Mouse (Mus musculus): Measurements from ENCODE around the gene Rab8b. TPM values are rescaled to one million over a fixed set of nuclear protein-coding genes. Genes with fewer than 3 reads are reported as not detected.

The Rab8b gene
- total and polyA plus RNA-seq, 2 experiments from 2014 or later: 25.9 to 27.1 TPM

DNA sequence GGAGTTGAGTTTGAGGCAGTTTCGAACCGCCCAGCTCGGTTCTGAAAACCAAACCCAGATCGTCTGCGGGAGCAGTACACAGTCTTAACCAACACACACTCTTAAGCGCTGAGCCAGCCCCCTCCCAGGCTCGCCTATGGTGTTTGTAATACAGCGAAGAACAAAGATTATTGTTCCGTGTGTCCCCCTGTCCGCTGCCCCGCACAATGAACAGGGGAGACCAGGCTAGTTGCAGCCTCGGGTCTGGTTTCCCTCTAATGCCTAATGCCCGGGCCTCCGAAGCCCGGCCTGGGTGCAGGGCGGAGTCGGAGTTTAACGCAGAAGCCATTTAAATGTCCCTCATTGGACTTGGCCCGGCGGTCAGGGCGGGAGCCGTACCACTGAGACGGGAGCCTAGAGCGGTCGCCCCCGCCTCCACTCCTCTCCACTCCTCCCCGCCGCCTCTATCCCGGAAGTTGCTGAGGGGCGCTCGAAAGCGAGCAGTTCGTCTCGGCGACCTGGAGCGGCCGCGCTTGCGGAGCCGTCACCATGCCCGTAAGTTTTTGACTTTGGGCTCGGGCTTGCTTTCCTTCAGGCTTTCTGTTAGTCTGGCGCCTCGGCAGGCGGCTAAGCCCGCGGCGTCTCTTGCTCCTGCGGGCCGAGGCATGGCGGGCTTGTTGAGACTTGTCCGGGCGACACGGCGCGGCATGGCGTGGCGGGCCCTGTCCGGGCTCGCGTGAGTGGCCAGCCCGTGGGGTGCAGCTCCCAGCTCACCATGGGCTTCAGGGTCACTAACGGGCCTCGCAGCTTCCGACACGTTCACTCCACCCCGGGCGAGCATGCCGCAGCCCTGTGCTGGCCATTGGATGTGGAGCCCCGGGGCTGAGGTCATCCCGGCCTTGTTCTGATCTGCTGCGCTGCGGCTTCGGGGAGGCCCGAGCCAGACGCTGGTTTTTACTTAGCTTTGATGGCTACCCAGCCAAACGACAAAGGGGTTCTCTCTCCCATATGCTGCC, 26.5 kb upstream of the Rab8b start, which contains the start of gene Rps27l:
TSS of gene Rps27l (plus strand) at position 440 of the 995 bp plus-strand sequence.
- H3K27me3 ChIP-seq (ENCODE audit: insufficient read depth, low read length): no peaks in the 10 kb centered on the region
- ATAC-seq (peak; percentile 99), DNase-seq (ENCODE audit: low spot score) (peak; percentile 96)
- peak within 1 kb of the TSS; percentile 84 for H3K9ac ChIP-seq (replicated peaks; ENCODE audit: low read length)
- no peaks in the 10 kb centered on the region for H3K4me1 ChIP-seq (ENCODE audit: insufficient read depth, low read length)
- H3K9me3 ChIP-seq (ENCODE audit: low read length): no peaks in the 10 kb centered on the region
- no peaks in the 10 kb centered on the region; the same call in 1 of the 2 replicates for H3K36me3 ChIP-seq (ENCODE audit: insufficient read depth, low read length)
- WGBS: under 1% methylated on average over 77 of the region's 77 CpGs
- peak within 1 kb of the TSS; percentile 86 for H3K4me2 ChIP-seq (ENCODE audit: low read depth, low read length)
- peak within 1 kb of the TSS; percentile 87 for H3K4me3 ChIP-seq (ENCODE audit: low read length)
- no peak; the same call in 1 of the 2 replicates for TF ChIP-seq CTCF (IDR thresholded peaks at IDR 0.05; ENCODE audit: low read depth)
- H3K27ac ChIP-seq: peak within 1 kb of the TSS; percentile 90

DNA sequence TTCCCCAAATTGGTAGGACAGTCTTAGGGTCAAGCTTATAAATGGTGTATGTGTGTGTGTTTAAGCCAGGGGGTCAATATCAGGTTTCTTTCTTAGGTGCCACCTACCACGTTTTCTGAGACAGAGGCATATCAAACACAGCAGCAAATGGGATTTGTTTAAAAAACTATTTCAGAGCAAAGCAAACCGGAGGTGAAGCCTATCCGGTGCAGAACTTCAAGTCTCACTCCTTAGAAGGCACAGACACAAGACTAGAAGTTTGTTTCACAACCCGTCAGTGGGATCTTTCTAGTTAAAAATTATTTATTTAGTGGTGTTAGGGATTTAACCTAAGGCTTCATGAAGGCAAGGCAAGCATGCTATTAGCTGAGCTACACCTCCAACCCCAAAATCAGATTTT, 25.7 kb upstream of the Rab8b start:
- Histone ChIP-seq H3K9me3 (ENCODE audit: low read length) (no peaks in the 10 kb centered on the region), H3K4me2 (ENCODE audit: low read depth, low read length) (peak overlapping the region; percentile 86), H3K4me1 (ENCODE audit: insufficient read depth, low read length) (no peaks in the 10 kb centered on the region), H3K9ac (replicated peaks; ENCODE audit: low read length) (peak overlapping the region; percentile 84), H3K36me3 (ENCODE audit: insufficient read depth, low read length) (no peaks in the 10 kb centered on the region; the same call in 1 of the 2 replicates), H3K27ac (peak overlapping the region; percentile 90), H3K4me3 (ENCODE audit: low read length) (peak overlapping the region; percentile 87), H3K27me3 (ENCODE audit: insufficient read depth, low read length) (no peaks in the 10 kb centered on the region)
- no peak for TF ChIP-seq CTCF (IDR thresholded peaks at IDR 0.05; ENCODE audit: low read depth)
- WGBS: 19% methylated on average over 4 of the region's 4 CpGs
- ATAC-seq (no peak), DNase-seq (ENCODE audit: low spot score) (no peak)

DNA sequence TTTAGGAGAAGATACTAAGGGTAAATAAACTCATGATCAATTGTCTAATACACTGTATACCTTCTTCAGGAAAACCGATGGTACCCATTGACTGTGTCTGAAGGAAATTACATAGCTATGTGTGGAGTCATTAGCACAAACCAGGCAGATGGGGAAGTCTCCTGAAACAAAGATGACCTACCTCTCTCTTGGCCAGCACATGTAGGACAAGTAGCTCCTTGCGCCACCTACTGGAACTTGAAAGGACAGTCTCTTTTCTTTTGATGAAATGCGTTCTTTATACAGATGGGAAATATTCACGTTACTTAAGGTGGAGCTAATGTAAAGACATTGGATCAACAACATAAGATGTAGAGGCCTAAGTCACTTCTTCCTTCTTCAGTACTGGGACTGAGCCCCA, 19.3 kb upstream of the Rab8b start:
- Histone ChIP-seq H3K36me3 (ENCODE audit: insufficient read depth, low read length) (no peaks in the 10 kb centered on the region), H3K27ac (no peak overlapping the region), H3K4me2 (ENCODE audit: low read depth, low read length) (no peak overlapping the region), H3K9me3 (ENCODE audit: low read length) (no peaks in the 10 kb centered on the region), H3K4me3 (ENCODE audit: low read length) (no peak overlapping the region), H3K27me3 (ENCODE audit: insufficient read depth, low read length) (no peaks in the 10 kb centered on the region), H3K4me1 (ENCODE audit: insufficient read depth, low read length) (peaks cover 7% of the 10 kb centered on the region; the same call in 1 of the 2 replicates), H3K9ac (replicated peaks; ENCODE audit: low read length) (no peak overlapping the region)
- peak; percentile 87 for TF ChIP-seq CTCF (IDR thresholded peaks at IDR 0.05; ENCODE audit: low read depth)
- DNase-seq (ENCODE audit: low spot score): peak; percentile 89
- ATAC-seq: peak; percentile 68; the same call in 1 of the 2 replicates
- 6% methylated on average over 4 of the region's 4 CpGs for WGBS

DNA sequence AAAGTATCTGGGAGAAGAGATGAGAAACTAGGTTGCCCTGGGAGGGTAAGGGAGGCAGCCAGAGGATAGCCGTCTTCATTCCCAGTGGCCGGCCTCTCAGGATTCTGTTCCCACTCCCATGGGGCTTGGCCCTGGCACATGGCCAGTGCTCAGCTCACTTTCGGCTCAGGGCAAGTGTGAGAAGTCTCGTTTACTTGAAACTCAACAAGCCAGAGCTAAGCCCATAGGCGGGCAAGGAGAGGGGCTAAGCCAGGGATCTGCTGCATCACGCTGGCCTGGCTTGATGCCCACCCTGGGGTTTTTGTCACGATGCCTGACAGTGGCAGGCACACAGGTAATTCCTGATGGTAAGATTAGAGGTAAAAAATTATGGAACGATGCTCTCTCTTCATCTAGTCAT, 18.0 kb upstream of the Rab8b start:
- no peak for TF ChIP-seq CTCF (IDR thresholded peaks at IDR 0.05; ENCODE audit: low read depth)
- ATAC-seq (no peak), DNase-seq (ENCODE audit: low spot score) (peak; percentile 61)
- Histone ChIP-seq H3K27ac (0 out of 2 replicates have a peak overlapping the region, but pooled peaks have one; percentile 16), H3K27me3 (ENCODE audit: insufficient read depth, low read length) (no peaks in the 10 kb centered on the region), H3K9ac (replicated peaks; ENCODE audit: low read length) (no peak overlapping the region), H3K4me1 (ENCODE audit: insufficient read depth, low read length) (peaks cover 7% of the 10 kb centered on the region; the same call in 1 of the 2 replicates), H3K9me3 (ENCODE audit: low read length) (no peaks in the 10 kb centered on the region), H3K36me3 (ENCODE audit: insufficient read depth, low read length) (no peaks in the 10 kb centered on the region), H3K4me3 (ENCODE audit: low read length) (no peak overlapping the region), H3K4me2 (ENCODE audit: low read depth, low read length) (no peak overlapping the region)
- 43% methylated on average over 8 of the region's 8 CpGs for WGBS

DNA sequence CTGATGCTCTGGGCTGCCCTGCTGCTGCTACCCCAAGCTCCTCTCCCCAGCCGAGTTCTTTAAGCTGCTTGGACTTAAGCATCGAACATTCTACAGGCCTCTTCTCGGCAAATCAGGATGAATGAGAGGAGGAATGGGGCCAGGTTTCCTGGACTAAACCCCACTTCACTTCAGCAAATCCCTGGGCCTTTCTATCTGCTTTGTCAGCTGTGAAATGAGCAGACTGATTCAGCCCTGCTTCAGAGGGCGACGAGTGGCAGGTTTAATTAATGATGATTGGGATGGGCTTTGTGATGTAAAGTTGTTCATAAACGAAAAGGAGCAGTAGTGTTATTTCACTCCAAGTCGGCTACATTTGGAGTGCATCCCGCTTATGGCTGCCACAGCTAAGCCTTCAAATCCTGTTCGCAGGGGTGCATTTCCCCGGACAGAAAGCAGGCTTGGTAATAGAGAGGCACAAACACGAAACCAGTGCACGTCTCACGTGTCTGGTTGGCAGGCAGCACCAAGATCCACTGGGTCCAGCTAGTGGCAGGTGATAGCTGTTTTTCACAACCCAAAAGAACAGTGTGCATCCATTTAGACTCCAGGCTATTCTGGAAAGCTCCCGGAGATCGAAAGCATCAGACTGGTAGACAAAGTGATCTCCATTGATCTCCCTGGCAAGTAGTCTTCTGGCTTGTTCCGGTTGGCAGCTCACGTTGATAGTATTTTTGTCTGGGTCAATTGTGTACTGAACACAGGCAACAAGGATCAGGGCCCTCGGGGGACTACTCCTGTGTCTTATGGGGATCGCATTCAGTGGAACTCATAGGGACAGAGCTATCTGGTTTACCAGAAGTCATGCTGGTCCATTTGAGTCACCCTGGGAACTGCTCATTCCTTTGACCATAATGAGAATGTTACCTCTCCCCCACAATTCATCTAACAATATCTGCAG, 14.7 kb upstream of the Rab8b start:
- H3K27me3 ChIP-seq (ENCODE audit: insufficient read depth, low read length): no peaks in the 10 kb centered on the region
- H3K9ac ChIP-seq (replicated peaks; ENCODE audit: low read length): no peak overlapping the region
- WGBS: 21% methylated on average over 19 of the region's 19 CpGs
- H3K4me3 ChIP-seq (ENCODE audit: low read length): no peak overlapping the region
- ATAC-seq (peak; percentile 61), DNase-seq (ENCODE audit: low spot score) (peak; percentile 69)
- TF ChIP-seq CTCF (IDR thresholded peaks at IDR 0.05; ENCODE audit: low read depth): no peak
- no peaks in the 10 kb centered on the region for H3K9me3 ChIP-seq (ENCODE audit: low read length)
- H3K4me1 ChIP-seq (ENCODE audit: insufficient read depth, low read length): peaks cover 7% of the 10 kb centered on the region; the same call in 1 of the 2 replicates
- H3K4me2 ChIP-seq (ENCODE audit: low read depth, low read length): peak overlapping the region; percentile 24
- peak overlapping the region; percentile 62 for H3K27ac ChIP-seq
- H3K36me3 ChIP-seq (ENCODE audit: insufficient read depth, low read length): no peaks in the 10 kb centered on the region

DNA sequence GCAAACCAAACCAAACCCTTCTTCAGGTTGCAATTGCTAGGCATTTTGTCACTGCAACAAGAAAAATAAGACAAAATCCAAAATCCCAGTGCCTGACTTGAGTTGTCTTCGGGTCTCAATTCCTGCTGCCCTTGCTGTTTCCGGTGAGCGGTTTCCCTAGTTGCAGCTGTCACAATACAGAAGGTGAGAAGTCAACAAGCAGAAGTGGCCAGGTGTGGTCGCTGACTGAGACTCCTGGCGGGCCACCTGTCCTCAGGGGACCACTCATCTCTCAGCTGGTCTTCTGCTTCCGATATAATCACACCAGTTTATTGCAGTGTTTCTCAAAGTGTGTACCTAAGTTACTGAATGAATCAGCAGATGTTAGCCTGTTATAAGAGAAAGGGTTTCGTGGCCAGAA, 10.9 kb upstream of the Rab8b start:
- no peak for TF ChIP-seq CTCF (IDR thresholded peaks at IDR 0.05; ENCODE audit: low read depth)
- Histone ChIP-seq H3K9me3 (ENCODE audit: low read length) (no peaks in the 10 kb centered on the region), H3K4me2 (ENCODE audit: low read depth, low read length) (no peak overlapping the region), H3K27me3 (ENCODE audit: insufficient read depth, low read length) (no peaks in the 10 kb centered on the region), H3K27ac (no peak overlapping the region), H3K4me1 (ENCODE audit: insufficient read depth, low read length) (no peaks in the 10 kb centered on the region), H3K4me3 (ENCODE audit: low read length) (no peak overlapping the region), H3K36me3 (ENCODE audit: insufficient read depth, low read length) (no peaks in the 10 kb centered on the region), H3K9ac (replicated peaks; ENCODE audit: low read length) (no peak overlapping the region)
- WGBS: 81% methylated on average over 7 of the region's 7 CpGs
- DNase-seq (ENCODE audit: low spot score): no peak
- ATAC-seq: no peak

All from hindbrain, postnatal 0 days (tissue).